In the genomic region with DNA sequence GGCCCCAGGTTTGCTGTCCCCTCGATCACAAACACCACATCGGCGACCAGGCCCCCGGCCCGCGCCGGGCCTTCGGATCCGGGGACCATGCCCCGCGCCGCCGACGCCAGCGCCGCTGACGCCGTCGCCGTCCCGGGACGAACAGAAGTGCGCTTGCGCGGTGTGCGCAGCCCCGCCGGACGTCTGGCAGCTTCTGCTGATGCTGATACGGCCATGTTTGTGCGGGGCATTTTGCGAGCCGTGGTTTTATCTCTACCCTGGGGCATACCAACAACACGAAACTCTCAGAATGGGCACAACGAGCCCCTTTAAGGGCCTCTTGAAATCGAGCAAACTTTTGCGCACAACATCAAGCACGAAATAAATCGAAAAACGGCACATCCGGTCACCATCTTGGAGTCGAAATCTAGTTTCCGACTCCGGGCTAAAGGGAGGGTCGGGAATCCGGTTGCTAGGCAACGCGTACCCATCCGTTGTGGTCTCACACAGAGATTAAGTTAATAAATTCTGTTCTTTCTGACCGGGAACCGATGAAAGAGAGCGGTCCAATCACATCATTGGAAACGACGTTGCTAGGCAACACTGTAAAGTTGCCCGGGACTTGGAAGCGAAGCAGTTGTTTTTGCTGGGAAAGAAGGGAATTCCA, we compare ENCODE assay signal across 8 mouse cellular contexts. TPM values are rescaled to one million over a fixed set of nuclear protein-coding genes. Genes with fewer than 3 reads are reported as not detected.
DNase-seq lines count a peak whose midpoint lies in the region; ATAC-seq and TF ChIP-seq lines count a peak whose summit lies in the region.

A gene (minus strand): TSS at position 437 of the 646 bp plus-strand sequence.

- peak within 1 kb of the TSS; percentile 33; the same call in 1 of the 2 replicates for H3K27ac ChIP-seq in CH12.LX (ENCODE audit: insufficient read depth, low read depth)
- H3K27ac ChIP-seq in forebrain, embryonic 11.5 days (ENCODE audit: low read depth, low read length) = peak within 1 kb of the TSS; percentile 95
- H3K27ac ChIP-seq in heart, embryonic 16.5 days (ENCODE audit: low read length) = peak within 1 kb of the TSS; percentile 87
- peak within 1 kb of the TSS; percentile 97 for H3K27ac ChIP-seq in liver, embryonic 15.5 days (replicated peaks)
- H3K27ac ChIP-seq in neural tube, embryonic 12.5 days = peak within 1 kb of the TSS; percentile 75

- H3K4me1 ChIP-seq in CH12.LX (ENCODE audit: control insufficient read depth in 1 of 2, insufficient read depth in 2 of 2) = peaks cover 10 to 27% of the 10 kb centered on the region in 2 experiments
- H3K4me1 ChIP-seq in forebrain, embryonic 11.5 days (replicated peaks; ENCODE audit: control insufficient read depth, insufficient read depth, low read length) = peaks cover 30% of the 10 kb centered on the region
- peaks cover 49% of the 10 kb centered on the region for H3K4me1 ChIP-seq in heart, embryonic 16.5 days (ENCODE audit: control insufficient read depth, insufficient read depth, low read length)
- H3K4me1 ChIP-seq in liver, embryonic 15.5 days (replicated peaks) = peaks cover 74% of the 10 kb centered on the region
- peaks cover 62% of the 10 kb centered on the region for H3K4me1 ChIP-seq in neural tube, embryonic 12.5 days

- peak within 1 kb of the TSS; percentile 85 for H3K4me2 ChIP-seq in CH12.LX (ENCODE audit: insufficient read depth, low read depth, poor library complexity, severe bottlenecking)
- peak within 1 kb of the TSS; percentile 88 for H3K4me2 ChIP-seq in forebrain, embryonic 11.5 days (ENCODE audit: low read depth, low read length, severe bottlenecking)
- peak within 1 kb of the TSS; percentile 93 for H3K4me2 ChIP-seq in heart, embryonic 16.5 days (ENCODE audit: low read depth, low read length)
- peak within 1 kb of the TSS; percentile 91 for H3K4me2 ChIP-seq in liver, embryonic 15.5 days
- peak within 1 kb of the TSS; percentile 75 for H3K4me2 ChIP-seq in neural tube, embryonic 12.5 days (replicated peaks)

- TF ChIP-seq POLR2A in CH12.LX (IDR thresholded peaks at IDR 0.05; ENCODE audit: low read depth, low read length) = peak; percentile 96

- peak within 1 kb of the TSS; percentile 94 for H3K9ac ChIP-seq in CH12.LX (ENCODE audit: insufficient read depth, low read depth)
- peak within 1 kb of the TSS; percentile 84 for H3K9ac ChIP-seq in forebrain, embryonic 11.5 days (ENCODE audit: low read length)
- H3K9ac ChIP-seq in heart, embryonic 16.5 days (ENCODE audit: low read length) = peak within 1 kb of the TSS; percentile 95
- H3K9ac ChIP-seq in liver, embryonic 15.5 days = peak within 1 kb of the TSS; percentile 85
- peak within 1 kb of the TSS; percentile 90 for H3K9ac ChIP-seq in neural tube, embryonic 12.5 days

- DNase-seq in CH12.LX (ENCODE audit: extremely low read depth) = peak; percentile 92
- DNase-seq in c-Kit-positive CD71-positive TER-119-negative erythroid progenitor cells, embryonic 14.5 days (ENCODE audit: low read depth) = peak; percentile 74
- peak; percentile 94 for DNase-seq in forebrain, embryonic 11.5 days (ENCODE audit: low spot score)
- DNase-seq in kidney, postnatal 36 days = peak; percentile 93 to 97
- DNase-seq in telencephalon, adult 2 months (ENCODE audit: low read depth, low spot score) = peak; percentile 97

- peak; percentile 79 for ATAC-seq in forebrain, embryonic 11.5 days (replicated peaks; ENCODE audit: low FRiP score)
- ATAC-seq in heart, embryonic 16.5 days (replicated peaks; ENCODE audit: extremely low read depth, insufficient read depth, low FRiP score) = peak; percentile 64
- ATAC-seq in liver, embryonic 15.5 days (ENCODE audit: insufficient read depth) = peak; percentile 72
- peak; percentile 68 for ATAC-seq in neural tube, embryonic 12.5 days (ENCODE audit: low FRiP score, low read depth)

- peaks cover 14% of the 10 kb centered on the region for H3K79me2 ChIP-seq in CH12.LX (replicated peaks; ENCODE audit: control insufficient read depth, extremely low read depth, insufficient read depth, poor library complexity, severe bottlenecking)

- peaks cover 4 to 33% of the 10 kb centered on the region in 2 experiments for H3K36me3 ChIP-seq in CH12.LX (replicated peaks in 1 of 2; ENCODE audit: control insufficient read depth in 1 of 2, insufficient read depth in 1 of 2, low read length in 1 of 2)
- no peaks in the 10 kb centered on the region; the same call in 1 of the 2 replicates for H3K36me3 ChIP-seq in forebrain, embryonic 11.5 days (ENCODE audit: control insufficient read depth, insufficient read depth, low read length)
- no peaks in the 10 kb centered on the region for H3K36me3 ChIP-seq in heart, embryonic 16.5 days (ENCODE audit: control insufficient read depth, insufficient read depth)
- H3K36me3 ChIP-seq in liver, embryonic 15.5 days (replicated peaks) = peaks cover 7% of the 10 kb centered on the region; the same call in 1 of the 2 replicates
- H3K36me3 ChIP-seq in neural tube, embryonic 12.5 days = peaks cover 29% of the 10 kb centered on the region

- dilution Hi-C loops in CH12.LX (cut with MboI; ENCODE audit: extremely low pct_ligation_motif_present, extremely low pct_unique_long_range_greater_than_20kb, low sequenced_read_pairs) = no loop called here

- no peak for TF ChIP-seq EP300 in CH12.LX (IDR thresholded peaks at IDR 0.05; ENCODE audit: low read length)

- H3K9me3 ChIP-seq in CH12.LX (replicated peaks; ENCODE audit: low read length) = no peaks in the 10 kb centered on the region
- no peaks in the 10 kb centered on the region for H3K9me3 ChIP-seq in forebrain, embryonic 11.5 days (ENCODE audit: control insufficient read depth, low read length)
- no peaks in the 10 kb centered on the region for H3K9me3 ChIP-seq in heart, embryonic 16.5 days (replicated peaks; ENCODE audit: control insufficient read depth, low read length)
- no peaks in the 10 kb centered on the region for H3K9me3 ChIP-seq in liver, embryonic 15.5 days (replicated peaks)
- H3K9me3 ChIP-seq in neural tube, embryonic 12.5 days = no peaks in the 10 kb centered on the region

- H3K27me3 ChIP-seq in CH12.LX (replicated peaks) = no peaks in the 10 kb centered on the region
- H3K27me3 ChIP-seq in forebrain, embryonic 11.5 days (ENCODE audit: control insufficient read depth, insufficient read depth, low read length) = no peaks in the 10 kb centered on the region
- no peaks in the 10 kb centered on the region for H3K27me3 ChIP-seq in heart, embryonic 16.5 days (ENCODE audit: control insufficient read depth, insufficient read depth, low read length)
- no peaks in the 10 kb centered on the region for H3K27me3 ChIP-seq in liver, embryonic 15.5 days
- H3K27me3 ChIP-seq in neural tube, embryonic 12.5 days (replicated peaks) = no peaks in the 10 kb centered on the region

- TF ChIP-seq CTCF in CH12.LX (conservative IDR thresholded peaks at IDR 0.05 in 1 of 2, IDR thresholded peaks at IDR 0.05 in 1 of 2; ENCODE audit: low read depth in 2 of 2, low read length in 2 of 2) = no peak

- no peak for TF ChIP-seq RAD21 in CH12.LX (IDR thresholded peaks at IDR 0.05; ENCODE audit: low read depth, low read length)

- WGBS in forebrain, embryonic 11.5 days = under 1% methylated on average over 56 of the region's 56 CpGs
- under 1% methylated on average over 56 of the region's 56 CpGs for WGBS in heart, embryonic 16.5 days
- WGBS in liver, embryonic 15.5 days (ENCODE audit: insufficient replicate concordance) = under 1% methylated on average over 56 of the region's 56 CpGs
- WGBS in neural tube, embryonic 12.5 days = under 1% methylated on average over 56 of the region's 56 CpGs

- H3K4me3 ChIP-seq in CH12.LX (replicated peaks in 1 of 3; ENCODE audit: low read depth in 2 of 3, low read length in 2 of 3, poor library complexity in 1 of 3) = peak within 1 kb of the TSS; percentile 88 to 91 (median 90)
- peak within 1 kb of the TSS; percentile 86 for H3K4me3 ChIP-seq in forebrain, embryonic 11.5 days (ENCODE audit: low read depth, low read length)
- peak within 1 kb of the TSS; percentile 88 for H3K4me3 ChIP-seq in heart, embryonic 16.5 days (ENCODE audit: low read length)
- peak within 1 kb of the TSS; percentile 86 for H3K4me3 ChIP-seq in liver, embryonic 15.5 days (replicated peaks)
- H3K4me3 ChIP-seq in neural tube, embryonic 12.5 days = peak within 1 kb of the TSS; percentile 79

- in situ Hi-C loops in CH12.LX (cut with MboI; ENCODE audit: low pct_ligation_motif_present, low pct_unique_long_range_greater_than_20kb, low sequenced_read_pairs) = no loop called here

TF ChIP-seq in CH12.LX, 34 proteins besides CTCF, POLR2A, EP300 and RAD21 (continues in another document):
- TF ChIP-seq JUND (conservative IDR thresholded peaks at IDR 0.05; ENCODE audit: low read depth, low read length) (no peak), PAX5 (IDR thresholded peaks at IDR 0.05; ENCODE audit: low read length) (no peak), MEF2A (IDR thresholded peaks at IDR 0.05; ENCODE audit: borderline replicate concordance, low read depth, low read length) (0 out of 2 replicates have a peak, but pooled peaks have one; percentile 40), UBTF (IDR thresholded peaks at IDR 0.05; ENCODE audit: low read depth, low read length) (no peak), NRF1 (IDR thresholded peaks at IDR 0.05; ENCODE audit: low read depth, low read length) (peak; percentile 89), BHLHE40 (IDR thresholded peaks at IDR 0.05; ENCODE audit: low read depth, low read length) (no peak), TCF12 (IDR thresholded peaks at IDR 0.05; ENCODE audit: low read depth, low read length) (peak; percentile 59; the same call in 1 of the 2 replicates), CHD2 (IDR thresholded peaks at IDR 0.05; ENCODE audit: low read length) (no peak), KAT2A (IDR thresholded peaks at IDR 0.05; ENCODE audit: insufficient replicate concordance, low read length) (peak; percentile 91; the same call in 1 of the 2 replicates), MYC (IDR thresholded peaks at IDR 0.05; ENCODE audit: low read depth, low read length) (no peak), JUN (IDR thresholded peaks at IDR 0.05; ENCODE audit: insufficient read depth, low read depth, low read length) (no peak), IRF4 (IDR thresholded peaks at IDR 0.05; ENCODE audit: low read depth, low read length) (no peak), MAZ (IDR thresholded peaks at IDR 0.05; ENCODE audit: low read depth, low read length) (no peak), ZNF384 (IDR thresholded peaks at IDR 0.05; ENCODE audit: low read depth, low read length) (no peak), HCFC1 (IDR thresholded peaks at IDR 0.05; ENCODE audit: low read depth, low read length) (peak; percentile 94), ZC3H11A (IDR thresholded peaks at IDR 0.05; ENCODE audit: low read depth, low read length) (no peak)

RNA-seq across cellular contexts. Expression of the gene that starts here (rescaled TPM):
- total RNA-seq in CH12.LX (2012; rRNA removed) = 56.7 and 57.6 TPM in 2 replicates
- total RNA-seq in CH12.LX (2014; rRNA removed) = 18.4 and 20.8 TPM in 2 replicates
- polyA plus RNA-seq in CH12.LX (2012; ENCODE audit: insufficient read length, low read depth) = 67.4 and 75.4 TPM in 2 replicates
- 135 and 139 TPM in 2 replicates for polyA plus RNA-seq in forebrain, embryonic 11.5 days (2014; fragmentation: Nextera tagmentation; extraction: Ambion mirVana)
- 89.4 and 96.0 TPM in 2 replicates for polyA plus RNA-seq in heart, embryonic 16.5 days (2015; fragmentation: Nextera tagmentation; extraction: Ambion mirVana)
- polyA plus RNA-seq in liver, embryonic 15.5 days (2015; fragmentation: Nextera tagmentation; extraction: Ambion mirVana) = 46.8 and 56.2 TPM in 2 replicates
- 156 and 158 TPM in 2 replicates for polyA plus RNA-seq in neural tube, embryonic 12.5 days (2016; fragmentation: Nextera tagmentation; extraction: Ambion mirVana)

Comparison
In these comparisons a context has a peak if more than half of its experiments do, and no peak if none do; other contexts are left out.
1. Peak in every context shown above with its lines: DNase-seq, ATAC-seq, H3K4me3 ChIP-seq and H3K27ac ChIP-seq.
2. H3K27ac ChIP-seq: peak in every context shown above with its lines; median percentile 97 in liver, embryonic 15.5 days; 95 in forebrain, embryonic 11.5 days; 87 in heart, embryonic 16.5 days; 75 in neural tube, embryonic 12.5 days; 33 in CH12.LX.